Mouse (Mus musculus) MEL (cell line): Measurements from ENCODE around the gene Foxd1. TPM values are rescaled to one million over a fixed set of nuclear protein-coding genes. Genes with fewer than 3 reads are reported as not detected.

ENCODE experiments used
- DNase-seq: peaks from one replicate; pipeline ENCODE4 v3.0.0; 2011; ENCODE audit warnings: low read depth, low spot score
- H3K27ac ChIP-seq: 2 replicates; pipeline ENCODE4 v1.5.1; 2012; ENCODE audit warnings: low read depth, mild to moderate bottlenecking, control low read depth, low read length, moderate library complexity; ENCODE audit not compliant: control insufficient read depth
- H3K27me3 ChIP-seq, 2 experiments: fragments of 150-350 bp in 1 of 2; sonication (generic) in 1 of 2; 2 replicates each; pipeline ENCODE4 v1.6.1; 2012; ENCODE audit warnings: low read length in 2 of 2, mild to moderate bottlenecking in 2 of 2, improper control_type of control experiment in 1 of 2, moderate library complexity in 1 of 2; ENCODE audit not compliant: insufficient read depth in 2 of 2, control insufficient read depth in 1 of 2
- H3K36me3 ChIP-seq, 2 experiments: 2 replicates each; pipeline ENCODE4 v1.6.1; 2012 to 2014; ENCODE audit warnings: low read length in 2 of 2, improper control_type of control experiment in 1 of 2, inconsistent platforms in 1 of 2, mild to moderate bottlenecking in 1 of 2; ENCODE audit not compliant: insufficient read depth in 2 of 2, control insufficient read depth in 1 of 2
- H3K4me1 ChIP-seq, 2 experiments: fragments of 150-350 bp in 1 of 2; sonication (generic) in 1 of 2; 2 replicates each; pipeline ENCODE4 v1.6.1; 2012; ENCODE audit warnings: low read length in 2 of 2, improper control_type of control experiment in 1 of 2, mild to moderate bottlenecking in 1 of 2; ENCODE audit not compliant: insufficient read depth in 2 of 2, control insufficient read depth in 1 of 2
- H3K4me3 ChIP-seq, 2 experiments: fragments of 150-350 bp in 1 of 2; sonication (generic) in 1 of 2; 2 replicates each; pipeline ENCODE4 v1.5.1; 2012; ENCODE audit warnings: low read depth in 2 of 2, low read length in 2 of 2, mild to moderate bottlenecking in 2 of 2, moderate library complexity in 2 of 2, control low read depth in 1 of 2, improper control_type of control experiment in 1 of 2; ENCODE audit not compliant: control insufficient read depth in 1 of 2, insufficient read depth in 1 of 2
- H3K79me2 ChIP-seq: 2 replicates; pipeline ENCODE4 v1.6.1; 2012; ENCODE audit warnings: mild to moderate bottlenecking, low read length, moderate library complexity; ENCODE audit not compliant: control insufficient read depth, poor library complexity, insufficient read depth
- H3K9ac ChIP-seq: 2 replicates; pipeline ENCODE4 v1.6.1; 2012; ENCODE audit warnings: low read depth, mild to moderate bottlenecking, control low read depth, low read length, moderate library complexity; ENCODE audit not compliant: control insufficient read depth, poor library complexity, severe bottlenecking
- H3K9me3 ChIP-seq: fragments of 150-350 bp; sonication (generic); replicated peaks from 2 replicates; pipeline ENCODE4 v1.6.1; 2012; ENCODE audit warnings: mild to moderate bottlenecking, low read length, improper control_type of control experiment, moderate library complexity; ENCODE audit not compliant: insufficient read depth
- ELF1 ChIP-seq: IDR thresholded peaks from 2 replicates; pipeline ENCODE4 v1.6.1; 2014; ENCODE audit warnings: low read depth, mild to moderate bottlenecking, inconsistent platforms, low read length, improper control_type of control experiment, moderate library complexity
- EP300 ChIP-seq, 2 experiments: IDR thresholded peaks; 2 replicates each; pipeline ENCODE4 v1.6.1; 2011; ENCODE audit warnings: improper control_type of control experiment in 2 of 2, low read length in 2 of 2, low read depth in 1 of 2, mild to moderate bottlenecking in 1 of 2
- ETS1 ChIP-seq: IDR thresholded peaks from 2 replicates; pipeline ENCODE4 v1.6.1; 2012; ENCODE audit warnings: low read depth, mild to moderate bottlenecking, inconsistent platforms, low read length, improper control_type of control experiment, moderate library complexity
- GABPA ChIP-seq: IDR thresholded peaks from 2 replicates; pipeline ENCODE4 v1.6.1; 2012; ENCODE audit warnings: low read depth, mild to moderate bottlenecking, inconsistent platforms, low read length, improper control_type of control experiment, moderate library complexity
- GATA1 ChIP-seq: IDR thresholded peaks from 2 replicates; pipeline ENCODE4 v1.6.1; 2011; ENCODE audit warnings: low read depth, low read length, improper control_type of control experiment
- HCFC1 ChIP-seq: IDR thresholded peaks from 2 replicates; pipeline ENCODE4 v1.6.1; 2012; ENCODE audit warnings: low read depth, mild to moderate bottlenecking, inconsistent platforms, low read length, improper control_type of control experiment, moderate library complexity
- MAX ChIP-seq: IDR thresholded peaks from 2 replicates; pipeline ENCODE4 v1.6.1; 2011; ENCODE audit warnings: low read length, improper control_type of control experiment
- MXI1 ChIP-seq: IDR thresholded peaks from 2 replicates; pipeline ENCODE4 v1.6.1; 2011; ENCODE audit warnings: mild to moderate bottlenecking, low read depth, low read length, improper control_type of control experiment
- MYB ChIP-seq: IDR thresholded peaks from 2 replicates; pipeline ENCODE4 v1.6.1; 2011; ENCODE audit warnings: mild to moderate bottlenecking, low read depth, low read length, improper control_type of control experiment
- MYC ChIP-seq: IDR thresholded peaks from 2 replicates; pipeline ENCODE4 v1.6.1; 2011; ENCODE audit warnings: low read depth, mild to moderate bottlenecking, low read length, improper control_type of control experiment, moderate library complexity
- NELFE ChIP-seq: IDR thresholded peaks from 2 replicates; pipeline ENCODE4 v1.6.1; 2011; ENCODE audit warnings: low read depth, low read length, improper control_type of control experiment
- NRF1 ChIP-seq: IDR thresholded peaks from 2 replicates; pipeline ENCODE4 v1.6.1; 2014; ENCODE audit warnings: low read depth, mild to moderate bottlenecking, inconsistent platforms, low read length, improper control_type of control experiment, moderate library complexity; ENCODE audit not compliant: poor library complexity, insufficient read depth, severe bottlenecking
- POLR2A ChIP-seq, 2 experiments: IDR thresholded peaks; 2 replicates each; pipeline ENCODE4 v1.6.1; 2011 to 2012; ENCODE audit warnings: low read length in 2 of 2, mild to moderate bottlenecking in 2 of 2, control low read depth in 1 of 2, improper control_type of control experiment in 1 of 2, low read depth in 1 of 2, moderate library complexity in 1 of 2; ENCODE audit not compliant: control insufficient read depth in 1 of 2, insufficient read depth in 1 of 2, poor library complexity in 1 of 2
- POLR2AphosphoS2 ChIP-seq: IDR thresholded peaks from 2 replicates; pipeline ENCODE4 v1.6.1; 2011; ENCODE audit warnings: low read length, improper control_type of control experiment
- POLR2AphosphoS5 ChIP-seq: IDR thresholded peaks from 2 replicates; pipeline ENCODE4 v1.6.1; 2012; ENCODE audit warnings: low read depth, borderline replicate concordance, mild to moderate bottlenecking, inconsistent platforms, low read length, moderate library complexity, mixed read lengths
- RCOR1 ChIP-seq: IDR thresholded peaks from 2 replicates; pipeline ENCODE4 v1.6.1; 2012; ENCODE audit warnings: low read depth, mild to moderate bottlenecking, inconsistent platforms, low read length, improper control_type of control experiment
- SIN3A ChIP-seq: IDR thresholded peaks from 2 replicates; pipeline ENCODE4 v1.6.1; 2012; ENCODE audit warnings: low read length, improper control_type of control experiment, inconsistent platforms
- TBP ChIP-seq: IDR thresholded peaks from 2 replicates; pipeline ENCODE4 v1.8.0; 2011; ENCODE audit warnings: low read depth, low read length, improper control_type of control experiment
- TCF12 ChIP-seq: IDR thresholded peaks from 2 replicates; pipeline ENCODE4 v1.6.1; 2014; ENCODE audit warnings: low read depth, mild to moderate bottlenecking, inconsistent platforms, low read length, improper control_type of control experiment, moderate library complexity
- UBTF ChIP-seq: IDR thresholded peaks from 2 replicates; pipeline ENCODE4 v1.6.1; 2012; ENCODE audit warnings: low read depth, mild to moderate bottlenecking, inconsistent platforms, low read length, improper control_type of control experiment, moderate library complexity, borderline replicate concordance; ENCODE audit not compliant: insufficient read depth
- USF2 ChIP-seq, 2 experiments: IDR thresholded peaks; 2 replicates each; pipeline ENCODE4 v1.6.1; 2011 to 2012; ENCODE audit warnings: improper control_type of control experiment in 2 of 2, low read length in 2 of 2, borderline replicate concordance in 1 of 2, inconsistent platforms in 1 of 2, low read depth in 1 of 2, mild to moderate bottlenecking in 1 of 2; ENCODE audit not compliant: insufficient read depth in 1 of 2
- ZMIZ1 ChIP-seq: IDR thresholded peaks from 2 replicates; pipeline ENCODE4 v1.6.1; 2012; ENCODE audit warnings: low read depth, mild to moderate bottlenecking, inconsistent platforms, low read length, improper control_type of control experiment, moderate library complexity
- polyA plus RNA-seq, 2 experiments: library from polyadenylated mRNA; stranded (reverse) in 1 of 2; unstranded in 1 of 2; fragments of >175 nt in 1 of 2; fragments of >200 nt in 1 of 2; gene quantifications; 2 replicates each; pipeline versions ENCODE4 v1.2.1 to v1.2.4; 2012; ENCODE audit warnings: low replicate concordance in 2 of 2, low read depth in 1 of 2; ENCODE audit not compliant: insufficient read length in 2 of 2, insufficient read depth in 1 of 2, missing spikeins in 1 of 2
- total RNA-seq: library from RNA; depleted of rRNA; stranded (reverse); fragments of 300-350 nt; gene quantifications from 2 replicates; pipeline ENCODE4 v1.2.3, GENCODE M21; 2012

Foxd1 gene
- total and polyA plus RNA-seq, 3 experiments, result not detected

GRCm38 (mm10) chr13:98316480-98317245 is 37.4 kb upstream of the Foxd1 start, which contains the start of gene Btf3:
TSS of gene Btf3 (minus strand) at chr13:98317006.
- H3K79me2 ChIP-seq, result peaks cover 43% of the 10 kb centered on the region
- H3K27me3 ChIP-seq, result no peaks in the 10 kb centered on the region
- H3K4me1 ChIP-seq, result peaks cover 9 to 21% of the 10 kb centered on the region in 2 experiments
- TF ChIP-seq ELF1, result peak; percentile 81
- no peak for TF ChIP-seq MYB
- TF ChIP-seq NELFE, result peak; percentile 93
- peak; percentile 69 for TF ChIP-seq MXI1
- TF ChIP-seq EP300 (IDR thresholded peaks at IDR 0.05; ENCODE audit: low read depth in 1 of 2, low read length in 2 of 2), result no peak
- TF ChIP-seq GABPA, result no peak
- peak; percentile 87 to 90 for TF ChIP-seq POLR2A (IDR thresholded peaks at IDR 0.05; ENCODE audit: control insufficient read depth in 1 of 2, insufficient read depth in 1 of 2, low read depth in 1 of 2, low read length in 2 of 2, poor library complexity in 1 of 2)
- 0 out of 2 replicates have a peak, but pooled peaks have one; percentile 49 for TF ChIP-seq ZMIZ1
- peak; percentile 41; the same call in 1 of the 2 replicates for TF ChIP-seq MAX
- TF ChIP-seq ETS1, result no peak
- TF ChIP-seq GATA1, result no peak
- TF ChIP-seq MYC, result no peak
- TF ChIP-seq NRF1, result peak; percentile 87
- no peak for TF ChIP-seq USF2 (IDR thresholded peaks at IDR 0.05; ENCODE audit: borderline replicate concordance in 1 of 2, insufficient read depth in 1 of 2, low read depth in 1 of 2, low read length in 2 of 2)
- TF ChIP-seq SIN3A, result peak; percentile 70
- TF ChIP-seq UBTF, result 0 out of 2 replicates have a peak, but pooled peaks have one; percentile 33
- TF ChIP-seq TCF12, result peak; percentile 55
- TF ChIP-seq POLR2AphosphoS2, result peak; percentile 62; the same call in 1 of the 2 replicates
- peak; percentile 84 for TF ChIP-seq HCFC1
- TF ChIP-seq TBP, result peak; percentile 83
- TF ChIP-seq RCOR1, result no peak
- TF ChIP-seq POLR2AphosphoS5, result no peak
- peaks cover 31 to 41% of the 10 kb centered on the region in 2 experiments for H3K36me3 ChIP-seq
- H3K4me3 ChIP-seq, result peak within 1 kb of the TSS; percentile 63 to 90
- H3K9me3 ChIP-seq, result no peaks in the 10 kb centered on the region
- DNase-seq, result peak; percentile 95
- H3K9ac ChIP-seq, result peak within 1 kb of the TSS; percentile 98
- H3K27ac ChIP-seq, result peak within 1 kb of the TSS; percentile 80
